Mouse (Mus musculus) hindbrain, embryonic 16.5 days (tissue): ENCODE data around the gene Rnf214. TPM values are rescaled to one million over a fixed set of nuclear protein-coding genes. Genes with fewer than 3 reads are reported as not detected.

Experiments used
- ATAC-seq: fragments of 200-750 bp; cut with Nextera tagmentation; 2 replicates; pipeline ENCODE4 v1.8.0; 2017; ENCODE audit warnings: moderate TSS enrichment, moderate library complexity
- H3K27ac ChIP-seq: fragments of 300-500 bp; sonication (generic); 2 replicates; pipeline ENCODE4 v1.5.1; 2014; ENCODE audit warnings: low read depth, mild to moderate bottlenecking, control low read depth, low read length, moderate library complexity
- H3K27me3 ChIP-seq: fragments of 300-500 bp; sonication (generic); replicated peaks from 2 replicates; pipeline ENCODE4 v1.6.1; 2014; ENCODE audit warnings: low read length; ENCODE audit not compliant: control insufficient read depth, insufficient read depth
- H3K36me3 ChIP-seq: fragments of 300-500 bp; sonication (generic); 2 replicates; pipeline ENCODE4 v1.6.1; 2014; ENCODE audit warnings: mild to moderate bottlenecking, low read length, moderate library complexity, mixed read lengths; ENCODE audit not compliant: control insufficient read depth, insufficient read depth
- H3K4me1 ChIP-seq: fragments of 300-500 bp; sonication (generic); 2 replicates; pipeline ENCODE4 v1.6.1; 2014; ENCODE audit warnings: low read depth, low read length; ENCODE audit not compliant: control insufficient read depth, insufficient read depth
- H3K4me2 ChIP-seq: fragments of 300-500 bp; sonication (generic); 2 replicates; pipeline ENCODE4 v1.6.1; 2014; ENCODE audit warnings: mild to moderate bottlenecking, low read length, control low read depth, moderate library complexity
- H3K4me3 ChIP-seq: fragments of 300-500 bp; sonication (generic); 2 replicates; pipeline ENCODE4 v1.5.1; 2014; ENCODE audit warnings: mild to moderate bottlenecking, low read length, control low read depth, moderate library complexity
- H3K9ac ChIP-seq: fragments of 300-500 bp; sonication (generic); 2 replicates; pipeline ENCODE4 v1.6.1; 2014; ENCODE audit warnings: low read depth, mild to moderate bottlenecking, control low read depth, low read length, moderate library complexity
- H3K9me3 ChIP-seq: fragments of 300-500 bp; sonication (generic); 2 replicates; pipeline ENCODE4 v1.6.1; 2014; ENCODE audit warnings: mild to moderate bottlenecking, low read length, moderate library complexity; ENCODE audit not compliant: control insufficient read depth
- WGBS: fragments of 180-500 bp; shearing (Covaris S2); extraction: QIAGEN DNeasy Blood & Tissue Kit; methylation state at CpG from one replicate; pipeline ENCODE4 v1.1.7; 2014; 5-methylcytosine and 5-hydroxymethylcytosine counted together
- polyA plus RNA-seq: library from polyadenylated mRNA; unstranded; fragments of >200 nt; fragmentation: Nextera tagmentation; extraction: Ambion mirVana; gene quantifications from 2 replicates; pipeline ENCODE4 v1.2.1, GENCODE M21; 2015

Rnf214 gene
- polyA plus RNA-seq, result 79.7 and 103 TPM in 2 replicates

- peaks cover 20% of the 10 kb centered on the region for H3K4me1 ChIP-seq
- peaks cover 19% of the 10 kb centered on the region for H3K36me3 ChIP-seq
- no peaks in the 10 kb centered on the region for H3K9me3 ChIP-seq
- peak; percentile 94 for ATAC-seq
- peak within 1 kb of the TSS; percentile 90 for H3K4me3 ChIP-seq
- under 1% methylated on average over 75 of the region's 80 CpGs for WGBS
- H3K9ac ChIP-seq, result peak within 1 kb of the TSS; percentile 97
- peak within 1 kb of the TSS; percentile 71 for H3K4me2 ChIP-seq
- peak within 1 kb of the TSS; percentile 98 for H3K27ac ChIP-seq
- no peaks in the 10 kb centered on the region for H3K27me3 ChIP-seq
These were observed at the start of gene Rnf214, which contains the start of gene Pcsk7 for GRCm38 (mm10) chr9:45906355-45907077. Gene Rnf214, minus strand, starts transcription at chr9:45906911. Gene Pcsk7, plus strand, starts transcription at chr9:45906497.

GRCm38 (mm10) chr9:45955107-45955963 is 48.6 kb upstream of the Rnf214 start, which contains the start of gene Sidt2:
Gene Sidt2, minus strand, starts transcription at chr9:45955258.
- H3K9me3 ChIP-seq, result no peaks in the 10 kb centered on the region
- H3K9ac ChIP-seq, result peak within 1 kb of the TSS; percentile 91
- peaks cover 25% of the 10 kb centered on the region for H3K4me1 ChIP-seq
- under 1% methylated on average over 43 of the region's 48 CpGs for WGBS
- H3K36me3 ChIP-seq, result peaks cover 9% of the 10 kb centered on the region
- peak within 1 kb of the TSS; percentile 73 for H3K4me2 ChIP-seq
- peak within 1 kb of the TSS; percentile 86 for H3K27ac ChIP-seq
- H3K4me3 ChIP-seq, result peak within 1 kb of the TSS; percentile 79
- no peaks in the 10 kb centered on the region for H3K27me3 ChIP-seq
- ATAC-seq, result peak; percentile 97

GRCm38 (mm10) chr9:45954294-45955106 is 47.8 kb upstream of the Rnf214 start:
- peak; percentile 28 for ATAC-seq
- Histone ChIP-seq H3K9me3 (no peaks in the 10 kb centered on the region), H3K9ac (peak overlapping the region; percentile 91), H3K27me3 (no peaks in the 10 kb centered on the region), H3K4me2 (peak overlapping the region; percentile 73), H3K4me1 (peaks cover 25% of the 10 kb centered on the region), H3K36me3 (peaks cover 15% of the 10 kb centered on the region), H3K4me3 (peak overlapping the region; percentile 79), H3K27ac (peak overlapping the region; percentile 86)
- under 1% methylated on average over 52 of the region's 63 CpGs for WGBS

GRCm38 (mm10) chr9:45953511-45954293 is 47.0 kb upstream of the Rnf214 start:
- Histone ChIP-seq H3K4me1 (peaks cover 25% of the 10 kb centered on the region), H3K9me3 (no peaks in the 10 kb centered on the region), H3K27me3 (no peaks in the 10 kb centered on the region), H3K36me3 (peaks cover 22% of the 10 kb centered on the region), H3K9ac (peak overlapping the region; percentile 91), H3K4me2 (peak overlapping the region; percentile 73), H3K4me3 (peak overlapping the region; percentile 79), H3K27ac (peak overlapping the region; percentile 86)
- ATAC-seq, result no peak
- WGBS, result 62% methylated on average over 13 of the region's 13 CpGs

- no peak for ATAC-seq
- H3K4me1 ChIP-seq, result peaks cover 22% of the 10 kb centered on the region
- H3K9me3 ChIP-seq, result no peaks in the 10 kb centered on the region
- peak overlapping the region; percentile 73; the same call in 1 of the 2 replicates for H3K4me2 ChIP-seq
- H3K36me3 ChIP-seq, result peaks cover 22% of the 10 kb centered on the region
- no peak overlapping the region for H3K27ac ChIP-seq
- 87% methylated on average over 7 of the region's 7 CpGs for WGBS
- 0 out of 2 replicates have a peak overlapping the region, but pooled peaks have one; percentile 91 for H3K9ac ChIP-seq
- no peak overlapping the region for H3K4me3 ChIP-seq
- no peaks in the 10 kb centered on the region for H3K27me3 ChIP-seq
These were observed 46.2 kb upstream of the Rnf214 start for GRCm38 (mm10) chr9:45952890-45953289.

- H3K4me1 ChIP-seq, result peaks cover 22% of the 10 kb centered on the region
- WGBS, result 91% methylated on average over 4 of the region's 4 CpGs
- no peak overlapping the region for H3K9ac ChIP-seq
- H3K4me2 ChIP-seq, result no peak overlapping the region
- H3K27me3 ChIP-seq, result no peaks in the 10 kb centered on the region
- no peak overlapping the region for H3K27ac ChIP-seq
- peaks cover 26% of the 10 kb centered on the region for H3K36me3 ChIP-seq
- no peaks in the 10 kb centered on the region for H3K9me3 ChIP-seq
- ATAC-seq, result no peak
- H3K4me3 ChIP-seq, result no peak overlapping the region
These were observed 45.3 kb upstream of the Rnf214 start for GRCm38 (mm10) chr9:45952057-45952456.

- Histone ChIP-seq H3K27me3 (no peaks in the 10 kb centered on the region), H3K4me2 (no peak overlapping the region), H3K4me3 (no peak overlapping the region), H3K36me3 (peaks cover 56% of the 10 kb centered on the region), H3K27ac (no peak overlapping the region), H3K4me1 (no peaks in the 10 kb centered on the region), H3K9ac (no peak overlapping the region), H3K9me3 (no peaks in the 10 kb centered on the region)
- 87% methylated on average over 10 of the region's 10 CpGs for WGBS
- ATAC-seq, result no peak
These were observed 40.1 kb upstream of the Rnf214 start for GRCm38 (mm10) chr9:45946872-45947183.

- no peak overlapping the region for H3K4me3 ChIP-seq
- H3K9ac ChIP-seq, result no peak overlapping the region
- 88% methylated on average over 16 of the region's 16 CpGs for WGBS
- no peak overlapping the region for H3K27ac ChIP-seq
- no peaks in the 10 kb centered on the region for H3K9me3 ChIP-seq
- H3K36me3 ChIP-seq, result peaks cover 54% of the 10 kb centered on the region
- no peak for ATAC-seq
- H3K4me1 ChIP-seq, result no peaks in the 10 kb centered on the region
- H3K27me3 ChIP-seq, result no peaks in the 10 kb centered on the region
- no peak overlapping the region for H3K4me2 ChIP-seq
These were observed 39.6 kb upstream of the Rnf214 start for GRCm38 (mm10) chr9:45946182-45946871.
